Comparison of ENCODE assay signal across 28 mouse cellular contexts in genomic region chr17:86942112-86942511, GRCm38 (mm10). TPM values are rescaled to one million over a fixed set of nuclear protein-coding genes. Genes with fewer than 3 reads are reported as not detected.
DNase-seq lines count a peak whose midpoint lies in the region; ATAC-seq and TF ChIP-seq lines count a peak whose summit lies in the region.
"Had no signal": no experiment of that assay in that cellular context is flagged by ENCODE, and none has a peak within 500 bp of the region (broad histone marks: within the 10 kb centered on the region; RNA-seq: fewer than 3 reads in every experiment).

No protein-coding gene starts in this region.

- H3K79me2 ChIP-seq in MEL (ENCODE audit: control insufficient read depth, insufficient read depth, low read length, poor library complexity) = no peaks in the 10 kb centered on the region
- H3K79me2 ChIP-seq in myocyte (ENCODE audit: control insufficient read depth, insufficient read depth) = no peaks in the 10 kb centered on the region

- H3K36me3 ChIP-seq in heart, embryonic 13.5 days = no peaks in the 10 kb centered on the region
- H3K36me3 ChIP-seq in MEL (ENCODE audit: control insufficient read depth in 1 of 2, insufficient read depth in 2 of 2, low read length in 2 of 2) (peaks cover 0 to 6% of the 10 kb centered on the region in 2 experiments; a peak in 1 of 4 replicates), myocyte (ENCODE audit: control insufficient read depth, insufficient read depth) (no peaks in the 10 kb centered on the region)
- H3K36me3 ChIP-seq: G1E had no signal

- 53% methylated on average over 6 of the region's 6 CpGs for WGBS in heart, embryonic 13.5 days

- H3K27ac ChIP-seq in heart, embryonic 13.5 days (replicated peaks) = no peak overlapping the region
- H3K27ac ChIP-seq in MEL (ENCODE audit: control insufficient read depth, low read depth, low read length) = no peak overlapping the region
- H3K27ac ChIP-seq in left cerebral cortex, adult 2 months = no peak overlapping the region

- TF ChIP-seq RAD21 in MEL (IDR thresholded peaks at IDR 0.05; ENCODE audit: low read depth, low read length) = no peak

- H3ac ChIP-seq in myocyte (ENCODE audit: control insufficient read depth, insufficient read length) = no peak overlapping the region

- H3K9me3 ChIP-seq in heart, embryonic 13.5 days = no peaks in the 10 kb centered on the region
- no peaks in the 10 kb centered on the region for H3K9me3 ChIP-seq in MEL (replicated peaks; ENCODE audit: insufficient read depth, low read length)

- TF ChIP-seq POLR2A in MEL (IDR thresholded peaks at IDR 0.05; ENCODE audit: control insufficient read depth in 1 of 2, insufficient read depth in 1 of 2, low read depth in 1 of 2, low read length in 2 of 2, poor library complexity in 1 of 2) (no peak), myocyte (IDR thresholded peaks at IDR 0.05; ENCODE audit: insufficient read length, low read depth) (no peak)

- no peak for TF ChIP-seq EP300 in MEL (IDR thresholded peaks at IDR 0.05; ENCODE audit: low read depth in 1 of 2, low read length in 2 of 2)

- ATAC-seq in heart, embryonic 13.5 days (ENCODE audit: extremely low read depth, insufficient number of reproducible peaks, low FRiP score, low TSS enrichment) = no peak
- ATAC-seq: activated CD4-positive, CD25-positive, alpha-beta regulatory T cell, adult 4 months; CD4-positive, CD25-positive, alpha-beta regulatory T cell, adult 4 months; Patski had no signal

- no peak overlapping the region for H3K4me3 ChIP-seq in heart, embryonic 13.5 days
- H3K4me3 ChIP-seq in MEL (ENCODE audit: control insufficient read depth in 1 of 2, insufficient read depth in 1 of 2, low read depth in 2 of 2, low read length in 2 of 2) = no peak overlapping the region
- no peak overlapping the region for H3K4me3 ChIP-seq in myocyte
- H3K4me3 ChIP-seq in left cerebral cortex, adult 2 months = no peak overlapping the region

- H3K9ac ChIP-seq in heart, embryonic 13.5 days = 0 out of 2 replicates have a peak overlapping the region, but pooled peaks have one; percentile 24
- H3K9ac ChIP-seq in MEL (ENCODE audit: control insufficient read depth, low read depth, low read length, poor library complexity, severe bottlenecking) = no peak overlapping the region

- no peak overlapping the region for H3K4me2 ChIP-seq in heart, embryonic 13.5 days
- peak overlapping the region; percentile 42 for H3K4me2 ChIP-seq in myocyte (ENCODE audit: low read depth)

- peak; percentile 81 for DNase-seq in heart, adult 11 months
- no peak for DNase-seq in heart, postnatal 14 days
- no peak for DNase-seq in heart, adult 8-10 months (ENCODE audit: low spot score)
- no peak for DNase-seq in MEL (ENCODE audit: low read depth, low spot score)
- DNase-seq in left cerebral cortex, adult 2 months (ENCODE audit: extremely low spot score in 1 of 2, low spot score in 2 of 2) = no peak
- no peak for DNase-seq in right cerebral cortex, postnatal 10 days (ENCODE audit: low spot score in 2 of 2)
- DNase-seq: adrenal gland, adult 2 months; adrenal gland, adult 8-10 months; adrenal gland, postnatal 10 days; adrenal gland, postnatal 14 days; adrenal gland, postnatal 25 days; adrenal gland, postnatal 36 days; B cell, adult 2 months; cerebellum, adult 11 months; cerebellum, adult 11-12 months; cerebellum, adult 18-20 months had no signal

- peaks cover 30% of the 10 kb centered on the region for H3K27me3 ChIP-seq in heart, embryonic 13.5 days (replicated peaks)
- H3K27me3 ChIP-seq in MEL (ENCODE audit: control insufficient read depth in 1 of 2, insufficient read depth in 2 of 2, low read length in 2 of 2) = peaks cover 0 to 1% of the 10 kb centered on the region in 2 experiments; a peak in 1 of 4 replicates
- H3K27me3 ChIP-seq in myocyte (ENCODE audit: control insufficient read depth, insufficient read depth, insufficient read length) = no peaks in the 10 kb centered on the region
- H3K27me3 ChIP-seq: Patski had no signal

- peaks cover 26% of the 10 kb centered on the region for H3K4me1 ChIP-seq in heart, embryonic 13.5 days
- peaks cover 0 to 7% of the 10 kb centered on the region in 2 experiments; a peak in 1 of 4 replicates for H3K4me1 ChIP-seq in MEL (ENCODE audit: control insufficient read depth in 1 of 2, insufficient read depth in 2 of 2, low read length in 2 of 2)

- no peak for TF ChIP-seq CTCF in MEL (IDR thresholded peaks at IDR 0.05 in 2 of 3, conservative IDR thresholded peaks at IDR 0.05 in 1 of 3; ENCODE audit: control insufficient read depth in 1 of 3, insufficient read depth in 1 of 3, low read depth in 2 of 3, low read length in 3 of 3, poor library complexity in 1 of 3, severe bottlenecking in 1 of 3)
- no peak for TF ChIP-seq CTCF in left cerebral cortex, adult 2 months (IDR thresholded peaks at IDR 0.05)

- intact Hi-C loops in heart, postnatal 14 days (cut with DNase I) = no loop called here
- intact Hi-C loops in left cerebral cortex, adult 2 months (cut with DNase I) = no loop called here

TF ChIP-seq in MEL, 35 proteins besides CTCF, POLR2A, EP300 and RAD21:
- TF ChIP-seq ETS1 (IDR thresholded peaks at IDR 0.05; ENCODE audit: low read depth, low read length) = no peak
- 0 out of 2 replicates have a peak, but pooled peaks have one; percentile 19 for TF ChIP-seq USF1 (IDR thresholded peaks at IDR 0.05; ENCODE audit: low read depth, low read length)

TF ChIP-seq in myocyte, 11 proteins besides CTCF, POLR2A, EP300 and RAD21:
- TF ChIP-seq MYOD1 (IDR thresholded peaks at IDR 0.05; ENCODE audit: control insufficient read depth in 1 of 3, insufficient read length in 2 of 3, low read depth in 2 of 3) (peak in 2 of 3 experiments; percentile 87 to 93), USF1 (IDR thresholded peaks at IDR 0.05; ENCODE audit: low read depth) (peak; percentile 52), SRF (IDR thresholded peaks at IDR 0.05; ENCODE audit: control insufficient read depth, insufficient read length, low read depth) (no peak), CEBPB (IDR thresholded peaks at IDR 0.05; ENCODE audit: insufficient read depth, poor library complexity, severe bottlenecking) (peak; percentile 9; the same call in 1 of the 2 replicates), MYOG (IDR thresholded peaks at IDR 0.05; ENCODE audit: control insufficient read depth in 1 of 3, insufficient read depth in 1 of 3, insufficient read length in 2 of 3, low read depth in 2 of 3) (peak in 2 of 3 experiments; percentile 64 to 96), POLR2AphosphoS2 (IDR thresholded peaks at IDR 0.05; ENCODE audit: insufficient read length, low read depth) (no peak), TCF12 (IDR thresholded peaks at IDR 0.05; ENCODE audit: insufficient read depth, poor library complexity, severe bottlenecking) (peak; percentile 44), REST (IDR thresholded peaks at IDR 0.05; ENCODE audit: insufficient read depth, insufficient read length) (no peak), TCF3 (IDR thresholded peaks at IDR 0.05; ENCODE audit: insufficient read length, low read depth) (peak; percentile 58), MAX (IDR thresholded peaks at IDR 0.05; ENCODE audit: low read depth) (no peak), E2F4 (IDR thresholded peaks at IDR 0.05; ENCODE audit: insufficient read depth) (no peak)

RNA-seq across cellular contexts. Expression of gene Atp6v1e2, which starts 5.6 kb away (rescaled TPM):
- total RNA-seq in heart, postnatal 14 days (2021) = not detected
- not detected in 2 replicates for polyA plus RNA-seq in heart, embryonic 13.5 days (2015; fragmentation: Nextera tagmentation; extraction: Ambion mirVana)
- total RNA-seq in heart, adult 8-10 months (2022) = not detected
- total RNA-seq in MEL (2012; rRNA removed) = not detected in 2 replicates
- polyA plus RNA-seq in MEL (2012; ENCODE audit: insufficient read depth in 1 of 2, insufficient read length in 2 of 2, low read depth in 1 of 2, low replicate concordance in 2 of 2, missing spikeins in 1 of 2) = not detected
- polyA plus RNA-seq in myocyte (2012; fragmentation: generic; extraction: Trizol) = not detected
- not detected for total RNA-seq in left cerebral cortex, adult 2 months (2021)
- total RNA-seq: adrenal gland, adult 18-20 months; adrenal gland, adult 2 months; adrenal gland, adult 8-10 months; adrenal gland, postnatal 10 days; adrenal gland, postnatal 14 days; adrenal gland, postnatal 25 days; adrenal gland, postnatal 36 days; adrenal gland, postnatal 4 days; CH12.LX; ES-E14; G1E had no signal
- polyA plus RNA-seq: activated CD4-positive, CD25-positive, alpha-beta regulatory T cell, adult 4 months; adrenal gland, adult 2 months; brain, embryonic 14.5 days; C2C12; CD4-positive, CD25-positive, alpha-beta regulatory T cell, adult 4 months; G1E; Patski had no signal

RNA-seq across cellular contexts. Expression of gene Rhoq, which starts 20.8 kb away (rescaled TPM):
- total RNA-seq in heart, postnatal 14 days (2021) = 100 to 1,000 TPM; 165 to 168 TPM
- polyA plus RNA-seq in heart, embryonic 13.5 days (2015; fragmentation: Nextera tagmentation; extraction: Ambion mirVana) = 18.4 and 18.5 TPM in 2 replicates
- 100 to 1,000 TPM; 120 to 141 (median 127) TPM for total RNA-seq in heart, adult 8-10 months (2022)
- total RNA-seq in MEL (2012; rRNA removed) = 3.1 and 3.7 TPM in 2 replicates
- 10 to 100 TPM in 1 of 2 experiments, 1 to 10 TPM in 1; 9.4 to 34.9 TPM for polyA plus RNA-seq in MEL (2012; ENCODE audit: insufficient read depth in 1 of 2, insufficient read length in 2 of 2, low read depth in 1 of 2, low replicate concordance in 2 of 2, missing spikeins in 1 of 2)
- polyA plus RNA-seq in myocyte (2012; fragmentation: generic; extraction: Trizol) = 60.0 TPM
- 10 to 100 TPM; 35.6 to 45.0 TPM for total RNA-seq in left cerebral cortex, adult 2 months (2021)

RNA-seq across cellular contexts. Expression of gene Tmem247, which starts 25.0 kb away (rescaled TPM):
- not detected for total RNA-seq in heart, postnatal 14 days (2021)
- polyA plus RNA-seq in heart, embryonic 13.5 days (2015; fragmentation: Nextera tagmentation; extraction: Ambion mirVana) = not detected in 2 replicates
- not detected for total RNA-seq in heart, adult 8-10 months (2022)
- total RNA-seq in MEL (2012; rRNA removed) = not detected in 2 replicates
- polyA plus RNA-seq in MEL (2012; ENCODE audit: insufficient read depth in 1 of 2, insufficient read length in 2 of 2, low read depth in 1 of 2, low replicate concordance in 2 of 2, missing spikeins in 1 of 2) = not detected
- not detected for polyA plus RNA-seq in myocyte (2012; fragmentation: generic; extraction: Trizol)
- total RNA-seq in left cerebral cortex, adult 2 months (2021) = not detected
- total RNA-seq: adrenal gland, adult 18-20 months; adrenal gland, adult 2 months; adrenal gland, adult 8-10 months; adrenal gland, postnatal 10 days; adrenal gland, postnatal 14 days; adrenal gland, postnatal 25 days; adrenal gland, postnatal 36 days; adrenal gland, postnatal 4 days; CH12.LX; ES-E14; G1E had no signal
- polyA plus RNA-seq: activated CD4-positive, CD25-positive, alpha-beta regulatory T cell, adult 4 months; adrenal gland, adult 2 months; brain, embryonic 14.5 days; C2C12; CD4-positive, CD25-positive, alpha-beta regulatory T cell, adult 4 months; G1E; Patski had no signal
